Mouse (Mus musculus) heart, embryonic 15.5 days (tissue): ENCODE results near the gene Emilin3. TPM values are rescaled to one million over a fixed set of nuclear protein-coding genes. Genes with fewer than 3 reads are reported as not detected.
"Not testable (repeated sequence)": the region's sequence is repeated elsewhere in the genome, so short reads cannot be mapped to it uniquely, and the experiment has no call there.

Source experiments
- ATAC-seq: fragments of 200-750 bp; cut with Nextera tagmentation; replicated peaks from 2 replicates; pipeline ENCODE4 v1.8.0; 2017; ENCODE audit warnings: low read depth, moderate TSS enrichment; ENCODE audit not compliant: insufficient number of reproducible peaks, insufficient read depth, low FRiP score
- H3K27ac ChIP-seq: fragments of 300-500 bp; sonication (generic); 2 replicates; pipeline ENCODE4 v1.5.1; 2015; ENCODE audit warnings: mild to moderate bottlenecking, inconsistent platforms
- H3K27me3 ChIP-seq: fragments of 300-500 bp; sonication (generic); 2 replicates; pipeline ENCODE4 v1.6.1; 2015; ENCODE audit warnings: inconsistent platforms
- H3K36me3 ChIP-seq: fragments of 300-500 bp; sonication (generic); 2 replicates; pipeline ENCODE4 v1.6.1; 2015; ENCODE audit warnings: mild to moderate bottlenecking, inconsistent platforms
- H3K4me1 ChIP-seq: fragments of 300-500 bp; sonication (generic); replicated peaks from 2 replicates; pipeline ENCODE4 v1.6.1; 2015; ENCODE audit warnings: inconsistent platforms
- H3K4me2 ChIP-seq: fragments of 300-500 bp; sonication (generic); 2 replicates; pipeline ENCODE4 v1.6.1; 2015; ENCODE audit warnings: inconsistent platforms, mild to moderate bottlenecking, moderate library complexity
- H3K4me3 ChIP-seq: fragments of 300-500 bp; sonication (generic); 2 replicates; pipeline ENCODE4 v1.5.1; 2015; ENCODE audit warnings: mild to moderate bottlenecking, inconsistent platforms
- H3K9ac ChIP-seq: fragments of 300-500 bp; sonication (generic); 2 replicates; pipeline ENCODE4 v1.6.1; 2015; ENCODE audit warnings: mild to moderate bottlenecking, inconsistent platforms
- H3K9me3 ChIP-seq: fragments of 300-500 bp; sonication (generic); replicated peaks from 2 replicates; pipeline ENCODE4 v1.6.1; 2016; ENCODE audit warnings: inconsistent platforms
- WGBS: fragments of 180-500 bp; shearing (Covaris S2); methylation state at CpG from one replicate; pipeline ENCODE4 v1.1.7; 2015; ENCODE audit warnings: mixed read lengths; 5-methylcytosine and 5-hydroxymethylcytosine counted together
- polyA plus RNA-seq: library from polyadenylated mRNA; unstranded; fragments of >200 nt; fragmentation: Nextera tagmentation; extraction: Ambion mirVana; gene quantifications from 2 replicates; pipeline ENCODE4 v1.2.1, GENCODE M21; 2015

Gene Emilin3
- 1.7 and 5.4 TPM in 2 replicates for polyA plus RNA-seq

DNA sequence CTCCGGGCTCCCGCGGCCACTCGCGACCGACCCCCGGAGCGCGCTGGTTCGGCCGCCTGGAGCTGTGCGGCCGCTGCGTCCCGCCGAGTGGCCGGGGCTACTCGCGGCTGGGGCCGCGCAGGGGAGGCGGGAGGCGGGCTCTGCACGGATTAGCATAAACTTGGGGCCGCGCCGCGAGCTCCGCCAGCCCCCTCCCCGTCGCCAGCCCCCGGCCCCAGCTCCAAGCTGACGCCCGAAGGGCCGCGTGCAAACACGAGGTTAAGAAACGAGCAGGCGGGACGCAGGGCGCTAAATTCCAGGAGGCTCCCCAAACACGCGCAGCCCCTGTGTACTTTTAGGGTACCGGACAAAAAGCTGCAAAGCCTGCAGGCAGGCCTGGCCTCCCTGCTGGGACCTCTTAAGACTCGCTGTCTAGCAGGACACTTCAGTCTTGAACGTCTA lies at the start of gene Emilin3:
Emilin3 (minus strand) TSS at position 98 of the 441 bp plus-strand sequence.
- peaks cover 38% of the 10 kb centered on the region for H3K4me1 ChIP-seq
- no peak within 1 kb of the TSS for H3K27ac ChIP-seq
- H3K27me3 ChIP-seq = peaks cover 85% of the 10 kb centered on the region
- H3K9me3 ChIP-seq = no peaks in the 10 kb centered on the region
- H3K9ac ChIP-seq = peak within 1 kb of the TSS; percentile 51
- WGBS = 2% methylated on average over 46 of the region's 46 CpGs
- H3K4me2 ChIP-seq = peak within 1 kb of the TSS; percentile 91
- peak; percentile 53 for ATAC-seq
- peak within 1 kb of the TSS; percentile 56 for H3K4me3 ChIP-seq
- H3K36me3 ChIP-seq = no peaks in the 10 kb centered on the region

DNA sequence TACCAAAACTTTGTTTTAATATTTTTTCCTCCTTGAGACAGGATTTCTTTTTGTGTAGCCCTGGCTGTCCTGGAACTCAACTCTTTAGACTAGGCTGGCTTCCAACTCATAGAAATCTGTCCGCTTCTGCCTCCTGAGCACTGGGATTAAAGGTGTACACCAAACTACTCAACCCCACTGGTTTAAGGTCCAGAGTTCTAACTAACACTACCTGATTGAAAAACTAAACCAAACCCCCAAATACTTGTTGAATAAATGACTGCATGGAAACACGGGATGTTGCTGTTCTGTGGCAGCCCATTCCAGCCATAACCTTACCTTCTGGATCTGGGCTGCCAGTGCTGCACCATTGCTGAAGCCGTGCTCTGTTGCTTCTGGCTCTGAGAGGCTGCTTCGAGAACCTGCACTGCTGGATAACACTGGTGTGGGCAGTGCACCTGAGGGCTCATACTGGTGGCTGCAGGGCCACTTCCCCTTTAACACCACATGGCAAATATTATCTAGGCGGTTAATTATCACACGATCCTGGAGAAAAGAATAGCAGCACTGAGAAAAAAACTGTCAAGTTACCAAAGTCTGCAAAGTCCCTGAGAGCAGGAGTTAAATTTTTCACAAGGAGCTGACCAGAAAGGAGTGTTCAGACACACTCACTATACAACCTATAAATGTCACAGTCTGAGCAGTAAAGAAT lies 49.0 kb upstream of the Emilin3 start:
- Histone ChIP-seq H3K9me3 (no peaks in the 10 kb centered on the region), H3K27me3 (no peaks in the 10 kb centered on the region), H3K4me2 (no peak overlapping the region), H3K4me1 (no peaks in the 10 kb centered on the region), H3K27ac (no peak overlapping the region), H3K4me3 (no peak overlapping the region), H3K36me3 (peaks cover 68% of the 10 kb centered on the region), H3K9ac (no peak overlapping the region)
- WGBS = 84% methylated on average over 6 of the region's 6 CpGs
- ATAC-seq = no peak

DNA sequence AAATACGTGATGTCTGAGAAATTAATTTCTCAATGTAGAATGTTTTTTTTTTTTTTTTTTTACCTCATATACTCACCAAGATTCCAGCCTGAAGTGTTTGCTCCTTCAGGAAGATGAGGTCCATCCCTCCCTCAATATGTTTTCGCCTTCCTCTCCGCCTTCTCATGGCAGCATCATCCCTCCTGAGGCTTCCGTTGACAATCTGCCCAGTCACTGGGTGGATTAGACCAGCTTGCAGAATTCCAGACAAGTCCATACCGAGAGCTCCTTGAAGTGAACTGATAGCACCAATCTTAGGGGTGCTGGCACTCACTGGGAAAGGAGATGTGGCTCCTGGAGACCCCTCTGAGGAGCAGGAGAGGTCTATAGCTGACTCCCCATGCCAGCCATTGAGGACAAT lies 47.8 kb upstream of the Emilin3 start:
- Histone ChIP-seq H3K4me3 (no peak overlapping the region), H3K4me2 (no peak overlapping the region), H3K27me3 (no peaks in the 10 kb centered on the region), H3K9ac (no peak overlapping the region), H3K4me1 (peaks cover 5% of the 10 kb centered on the region; the same call in 1 of the 2 replicates), H3K36me3 (peaks cover 64% of the 10 kb centered on the region), H3K9me3 (no peaks in the 10 kb centered on the region), H3K27ac (no peak overlapping the region)
- WGBS = 83% methylated on average over 5 of the region's 5 CpGs
- no peak for ATAC-seq

DNA sequence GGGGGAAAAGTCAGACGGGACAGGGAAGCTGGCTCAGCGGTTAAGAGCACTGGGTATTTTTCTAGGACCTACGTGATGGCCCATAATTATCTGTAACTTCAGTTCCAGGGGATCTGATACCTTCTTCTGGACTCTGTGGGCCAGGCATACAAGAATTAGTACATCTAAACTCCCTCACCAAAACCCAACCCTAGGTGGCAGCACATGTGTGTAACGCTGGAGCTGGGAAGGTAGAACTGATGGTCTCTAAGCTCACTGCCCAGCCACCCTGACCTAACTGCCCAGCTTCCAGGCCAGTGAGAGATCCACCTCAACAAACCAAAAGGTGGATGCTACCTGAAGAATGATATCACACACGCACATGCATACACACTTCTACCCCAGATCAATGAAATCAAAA lies 46.6 kb upstream of the Emilin3 start:
- Histone ChIP-seq H3K36me3 (peaks cover 64% of the 10 kb centered on the region), H3K27me3 (no peaks in the 10 kb centered on the region), H3K4me2 (no peak overlapping the region), H3K27ac (no peak overlapping the region), H3K9me3 (no peaks in the 10 kb centered on the region), H3K4me3 (no peak overlapping the region), H3K4me1 (peaks cover 13% of the 10 kb centered on the region), H3K9ac (no peak overlapping the region)
- 0 out of 2 replicates have a peak, but pooled peaks have one; percentile 14 for ATAC-seq
- 87% methylated on average over 5 of the region's 5 CpGs for WGBS

DNA sequence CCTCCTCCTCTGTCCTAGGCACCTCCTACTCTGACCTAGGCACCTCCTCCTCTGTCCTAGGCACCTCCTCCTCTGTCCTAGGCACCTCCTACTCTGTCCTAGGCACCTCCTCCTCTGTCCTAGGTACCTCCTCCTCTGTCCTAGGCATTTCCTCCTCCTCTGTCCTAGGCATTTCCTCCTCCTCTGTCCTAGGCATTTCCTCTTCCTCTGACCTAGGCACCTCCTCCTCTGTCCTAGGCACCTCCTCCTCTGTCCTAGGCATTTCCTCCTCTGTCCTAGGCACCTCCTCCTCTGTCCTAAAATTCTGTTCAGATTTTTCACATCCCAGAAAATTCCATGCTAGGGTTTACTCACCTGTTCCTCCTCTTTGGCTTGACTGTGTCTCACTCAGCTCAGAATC lies 45.7 kb upstream of the Emilin3 start:
- Histone ChIP-seq H3K36me3 (peaks cover 63% of the 10 kb centered on the region), H3K4me1 (peaks cover 22% of the 10 kb centered on the region)
- H3K4me3 ChIP-seq, H3K9me3 ChIP-seq, H3K9ac ChIP-seq, ATAC-seq, H3K27ac ChIP-seq, H3K27me3 ChIP-seq, H3K4me2 ChIP-seq: not testable (repeated sequence)

DNA sequence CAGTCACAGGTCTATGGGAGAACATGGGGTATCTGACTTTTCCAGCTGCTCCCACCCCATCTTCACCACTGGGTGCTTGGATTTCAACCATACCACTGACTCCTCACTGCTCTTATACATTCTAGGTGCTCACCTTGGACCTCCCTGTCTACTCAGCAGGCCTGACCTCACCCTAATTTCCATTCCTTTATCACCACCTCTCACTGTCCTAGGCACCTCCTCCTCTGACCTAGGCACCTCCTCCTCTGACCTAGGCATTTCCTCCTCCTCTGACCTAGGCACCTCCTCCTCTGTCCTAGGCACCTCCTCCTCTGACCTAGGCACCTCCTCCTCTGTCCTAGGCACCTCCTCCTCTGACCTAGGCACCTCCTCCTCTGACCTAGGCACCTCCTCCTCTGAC lies 45.2 kb upstream of the Emilin3 start:
- H3K4me2 ChIP-seq, H3K27ac ChIP-seq, H3K9me3 ChIP-seq, H3K9ac ChIP-seq, H3K27me3 ChIP-seq, H3K4me3 ChIP-seq, ATAC-seq: not testable (repeated sequence)
- Histone ChIP-seq H3K4me1 (peaks cover 24% of the 10 kb centered on the region), H3K36me3 (peaks cover 60% of the 10 kb centered on the region)

DNA sequence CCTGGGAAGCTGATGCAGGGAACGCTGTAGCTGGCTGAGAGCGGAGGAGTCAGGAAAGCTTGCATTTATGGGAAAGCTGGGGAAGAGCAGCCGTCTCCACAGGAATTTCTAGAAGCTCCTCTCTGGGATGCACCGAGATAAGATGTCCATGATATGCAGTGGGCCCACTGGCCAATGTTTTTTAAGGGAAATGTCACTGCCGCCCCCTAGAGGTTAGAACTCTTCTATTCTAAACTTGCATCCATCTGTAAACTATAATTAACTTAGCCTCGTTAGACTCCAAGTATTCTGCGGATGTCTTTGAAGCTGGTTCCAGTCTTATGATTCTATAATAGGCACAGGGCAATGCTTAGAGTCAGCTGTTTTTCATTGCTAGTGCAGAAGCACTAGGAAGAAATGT lies 43.2 kb upstream of the Emilin3 start:
- peak overlapping the region; percentile 13; the same call in 1 of the 2 replicates for H3K27ac ChIP-seq
- no peak overlapping the region for H3K4me3 ChIP-seq
- H3K9ac ChIP-seq = no peak overlapping the region
- 61% methylated on average over 7 of the region's 7 CpGs for WGBS
- peaks cover 49% of the 10 kb centered on the region for H3K36me3 ChIP-seq
- H3K4me1 ChIP-seq = peaks cover 26% of the 10 kb centered on the region
- no peaks in the 10 kb centered on the region for H3K27me3 ChIP-seq
- no peak for ATAC-seq
- no peak overlapping the region for H3K4me2 ChIP-seq
- no peaks in the 10 kb centered on the region for H3K9me3 ChIP-seq

DNA sequence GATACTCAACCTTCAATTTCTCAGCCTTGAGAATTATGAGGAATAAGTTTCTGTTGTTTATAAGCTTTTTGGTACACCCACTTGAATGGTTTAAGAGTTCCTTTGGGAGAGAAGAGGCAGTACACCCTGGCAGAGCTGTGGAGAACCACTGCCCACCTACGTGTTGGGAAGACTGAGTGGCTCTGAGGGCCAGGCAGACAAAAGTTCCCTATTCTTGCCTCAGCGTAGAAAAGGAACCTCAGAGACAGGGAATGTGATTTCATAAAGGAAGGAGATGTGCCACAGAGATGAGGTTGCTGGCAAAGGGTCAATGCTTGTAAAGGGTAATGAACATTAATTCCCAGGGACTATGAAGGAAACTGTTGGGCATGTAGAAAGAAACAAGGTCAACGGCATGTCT lies 42.4 kb upstream of the Emilin3 start:
- peaks cover 49% of the 10 kb centered on the region for H3K36me3 ChIP-seq
- WGBS = 92% methylated on average over 3 of the region's 3 CpGs

DNA sequence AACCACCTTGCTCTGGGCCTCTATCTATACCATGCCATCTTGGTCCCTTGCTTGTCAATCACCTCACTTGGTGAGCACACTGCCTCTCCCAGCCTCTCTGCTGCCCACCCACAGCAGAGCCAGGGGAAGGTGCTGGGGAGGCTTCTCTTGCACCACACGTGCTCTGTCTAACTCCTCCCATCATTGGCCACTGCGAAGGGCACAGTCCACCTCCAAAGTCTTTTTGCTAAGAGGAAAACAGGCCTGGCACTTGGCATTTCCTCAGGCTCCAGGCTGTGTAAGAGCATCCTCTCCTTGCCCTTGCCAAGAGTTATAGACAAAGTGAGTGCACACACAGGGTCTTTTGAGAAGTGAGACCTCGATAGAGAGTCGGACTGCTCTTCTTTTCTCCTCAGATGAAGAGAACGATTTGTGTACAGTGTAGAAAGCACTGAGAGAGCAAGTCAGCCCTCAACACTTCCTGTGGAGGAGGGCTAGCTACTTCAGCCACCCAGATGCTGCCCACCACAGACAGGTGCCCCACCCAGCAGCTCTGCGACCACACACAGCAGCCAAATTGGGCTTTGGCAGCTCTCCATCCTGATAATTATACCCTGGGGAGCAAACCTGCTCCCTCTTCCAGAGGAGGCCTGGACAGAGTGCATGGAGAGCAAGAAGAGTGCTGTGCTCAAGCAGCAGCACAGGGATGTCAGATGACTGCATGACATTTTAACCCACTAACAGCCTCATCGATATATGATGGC lies 41.2 kb upstream of the Emilin3 start:
- Histone ChIP-seq H3K36me3 (peaks cover 58% of the 10 kb centered on the region), H3K9ac (no peak overlapping the region), H3K27ac (peak overlapping the region; percentile 35; the same call in 1 of the 2 replicates), H3K4me3 (no peak overlapping the region), H3K9me3 (no peaks in the 10 kb centered on the region), H3K27me3 (no peaks in the 10 kb centered on the region), H3K4me1 (peaks cover 26% of the 10 kb centered on the region), H3K4me2 (no peak overlapping the region)
- 66% methylated on average over 7 of the region's 7 CpGs for WGBS
- peak; percentile 51; the same call in 1 of the 2 replicates for ATAC-seq

More for the DNA sequence above, 42.4 kb upstream of the Emilin3 start:
- H3K27ac ChIP-seq = no peak overlapping the region
- H3K4me1 ChIP-seq = peaks cover 26% of the 10 kb centered on the region
- H3K27me3 ChIP-seq = no peaks in the 10 kb centered on the region
- H3K9me3 ChIP-seq = no peaks in the 10 kb centered on the region
- H3K4me2 ChIP-seq = no peak overlapping the region
- H3K9ac ChIP-seq = no peak overlapping the region
- H3K4me3 ChIP-seq = no peak overlapping the region
- no peak for ATAC-seq

DNA sequence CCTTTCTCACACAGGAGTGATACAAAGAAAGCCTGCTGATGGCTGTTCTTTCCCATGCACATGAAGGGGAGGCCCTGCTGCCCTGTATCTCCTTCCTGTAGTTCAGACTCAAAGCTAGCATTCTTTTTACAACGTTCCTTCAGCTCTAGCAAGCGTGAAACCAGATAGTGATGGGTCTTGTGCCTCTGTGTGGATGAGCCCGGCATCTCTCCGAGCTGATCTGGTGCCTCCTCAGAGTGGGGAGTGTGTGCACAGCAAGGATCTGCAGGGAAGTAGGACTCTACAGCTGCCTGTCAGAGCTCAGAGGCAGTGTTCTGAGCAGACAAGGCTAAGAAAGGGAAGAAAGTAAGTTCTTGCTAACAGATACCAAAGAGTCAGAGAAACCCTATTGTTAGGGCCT lies 39.5 kb upstream of the Emilin3 start:
- WGBS = 59% methylated on average over 4 of the region's 4 CpGs
- peaks cover 58% of the 10 kb centered on the region for H3K36me3 ChIP-seq
- no peak overlapping the region for H3K4me2 ChIP-seq

DNA sequence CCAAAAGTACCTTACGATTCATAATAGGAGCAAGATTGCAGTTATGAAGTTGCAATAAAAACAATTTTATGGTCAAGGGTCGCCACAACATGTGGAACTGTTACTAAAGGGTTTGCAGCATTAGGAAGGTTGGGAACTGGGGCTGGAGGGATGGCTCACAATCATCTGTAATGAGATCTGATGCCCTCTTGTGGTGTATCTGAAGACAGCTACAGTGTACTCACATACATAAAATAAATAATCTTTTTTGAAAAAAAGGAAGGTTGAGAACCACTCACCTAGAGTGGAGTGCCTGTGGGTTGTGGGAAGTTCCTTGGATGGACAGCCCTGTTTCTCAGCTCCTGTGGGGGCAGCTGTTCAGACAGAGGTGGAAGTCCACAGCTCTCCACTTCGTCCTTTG lies 30.3 kb upstream of the Emilin3 start:
- H3K27me3 ChIP-seq = no peaks in the 10 kb centered on the region
- H3K27ac ChIP-seq = no peak overlapping the region
- ATAC-seq = no peak
- no peaks in the 10 kb centered on the region for H3K36me3 ChIP-seq
- WGBS = 78% methylated on average over 3 of the region's 3 CpGs
- H3K4me3 ChIP-seq = no peak overlapping the region
- H3K9me3 ChIP-seq = no peaks in the 10 kb centered on the region
- H3K4me1 ChIP-seq = peaks cover 24% of the 10 kb centered on the region
- no peak overlapping the region for H3K9ac ChIP-seq
- no peak overlapping the region for H3K4me2 ChIP-seq

More for the DNA sequence above, 39.5 kb upstream of the Emilin3 start:
- no peak overlapping the region for H3K27ac ChIP-seq
- H3K27me3 ChIP-seq = no peaks in the 10 kb centered on the region
- H3K4me1 ChIP-seq = peaks cover 26% of the 10 kb centered on the region
- H3K4me3 ChIP-seq = no peak overlapping the region
- no peaks in the 10 kb centered on the region for H3K9me3 ChIP-seq
- ATAC-seq = no peak
- no peak overlapping the region for H3K9ac ChIP-seq
